Mouse (Mus musculus): ENCODE measurements around the gene 4931423N10Rik. TPM values are rescaled to one million over a fixed set of nuclear protein-coding genes. Genes with fewer than 3 reads are reported as not detected.
"Not testable (repeated sequence)": the region's sequence is repeated elsewhere in the genome, so short reads cannot be mapped to it uniquely, and the experiment has no call there.

4931423N10Rik gene
- under 1 TPM in 1 of 26 experiments, not detected in 25; 0.59 TPM for total RNA-seq (2018; cell fraction: chromatin; rRNA removed)
- not detected for total RNA-seq (2018; cell fraction: cytosol; rRNA removed)
- total RNA-seq (2018; cell fraction: nucleus; rRNA removed), result under 1 TPM in 1 of 26 experiments, not detected in 25; 0.34 TPM
- not detected in 3 replicates for polyA plus RNA-seq (2018)

DNA sequence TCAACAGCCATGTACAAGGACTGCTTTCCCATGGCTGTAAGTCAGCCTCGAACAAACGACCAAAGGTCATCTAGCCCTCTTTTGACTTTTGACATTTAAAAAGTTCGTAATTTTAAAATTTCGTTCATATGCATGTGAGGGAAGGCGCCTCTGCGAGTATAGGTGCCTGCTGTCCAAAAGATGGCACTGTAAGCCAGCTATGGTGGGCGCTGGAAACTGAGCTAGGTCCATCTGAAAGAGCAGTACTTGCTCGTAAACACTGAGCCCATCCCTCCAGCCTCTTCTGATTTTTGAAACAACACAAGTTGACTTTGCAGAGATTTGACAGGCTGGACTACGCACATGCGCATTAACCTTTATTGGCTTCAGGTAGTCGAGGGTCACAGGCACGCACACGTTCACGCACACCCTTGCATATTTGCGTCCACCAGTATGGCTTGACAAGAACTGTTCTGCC lies at the start of gene 4931423N10Rik:
Gene 4931423N10Rik (plus strand): TSS at position 407 of the 457 bp plus-strand sequence.
- Histone ChIP-seq H3K27ac (no peak within 1 kb of the TSS), H3K36me3 (ENCODE audit: inconsistent target) (no peaks in the 10 kb centered on the region), H3K4me3 (ENCODE audit: inconsistent target) (no peak within 1 kb of the TSS), H3K79me2 (ENCODE audit: inconsistent target) (no peaks in the 10 kb centered on the region)
- WGBS (ENCODE audit: missing documents), result 81% methylated on average over 15 of the region's 15 CpGs

DNA sequence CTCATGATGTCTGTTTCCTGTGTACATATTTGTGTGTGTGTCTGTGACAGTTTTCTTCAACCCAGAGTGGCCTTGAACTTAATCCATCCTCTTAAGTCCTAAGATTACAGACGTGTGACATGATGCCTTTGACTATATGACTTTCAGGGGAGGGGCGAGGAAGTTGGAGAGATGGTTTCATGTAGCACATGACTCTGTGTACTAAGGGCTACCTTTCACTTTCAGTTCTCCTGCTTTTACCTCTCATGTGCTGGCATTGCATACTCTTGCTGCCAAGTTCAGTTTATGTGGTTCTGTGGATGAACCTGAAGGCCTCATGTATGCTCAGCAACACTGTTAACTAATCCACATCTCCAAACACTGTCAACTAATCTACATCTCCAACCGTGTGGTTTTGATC lies 35.0 kb upstream of the 4931423N10Rik start:
- Histone ChIP-seq H3K4me3 (ENCODE audit: inconsistent target) (no peak overlapping the region), H3K79me2 (ENCODE audit: inconsistent target) (no peaks in the 10 kb centered on the region), H3K36me3 (ENCODE audit: inconsistent target) (peaks cover 65% of the 10 kb centered on the region), H3K27ac (0 out of 2 replicates have a peak overlapping the region, but pooled peaks have one; percentile 5)
- WGBS (ENCODE audit: missing documents), result 70% methylated on average over 3 of the region's 3 CpGs

DNA sequence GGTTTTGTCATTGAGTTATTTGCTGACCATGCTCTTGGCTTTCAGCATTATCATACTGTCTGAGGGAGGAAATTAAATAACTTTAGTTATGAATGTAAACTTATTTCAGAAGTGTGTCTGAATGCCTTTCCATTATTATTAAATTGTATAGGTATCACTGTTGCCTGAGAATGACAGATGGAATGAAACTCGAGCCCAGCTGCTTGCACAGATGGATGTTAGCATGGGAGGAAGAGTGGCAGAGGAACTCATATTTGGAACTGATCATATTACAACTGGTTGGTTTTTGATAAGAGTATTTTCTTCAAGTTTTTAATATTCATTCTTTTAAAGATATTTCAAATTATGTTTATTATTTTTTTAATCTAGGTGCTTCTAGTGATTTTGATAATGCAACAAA lies 12.9 kb upstream of the 4931423N10Rik start:
- WGBS (ENCODE audit: missing documents), result 100% methylated on average over 1 of the region's 1 CpGs
- Histone ChIP-seq H3K4me3 (ENCODE audit: inconsistent target) (no peak overlapping the region), H3K36me3 (ENCODE audit: inconsistent target) (peaks cover 59% of the 10 kb centered on the region), H3K27ac (no peak overlapping the region), H3K79me2 (ENCODE audit: inconsistent target) (no peaks in the 10 kb centered on the region)

DNA sequence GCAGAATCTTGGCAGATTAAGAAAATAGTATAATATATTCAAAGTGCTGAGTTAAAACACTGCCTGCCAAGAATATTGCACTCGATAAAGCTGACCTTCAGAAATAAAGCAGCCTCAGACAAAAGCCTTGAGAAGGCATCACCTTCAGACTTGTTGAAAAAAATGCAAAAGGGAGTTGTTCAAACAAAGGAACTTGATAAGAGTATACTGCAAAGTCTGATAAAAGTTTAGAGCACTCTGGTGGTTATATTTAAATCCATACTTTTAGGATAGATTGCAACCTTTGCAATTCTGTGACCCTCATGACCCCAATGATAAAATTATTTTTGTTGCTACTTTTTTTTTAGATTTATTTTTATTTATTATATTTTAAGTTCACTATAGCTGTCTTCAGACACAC lies 6.2 kb upstream of the 4931423N10Rik start:
- Histone ChIP-seq H3K79me2 (ENCODE audit: inconsistent target) (no peaks in the 10 kb centered on the region), H3K27ac (no peak overlapping the region), H3K4me3 (ENCODE audit: inconsistent target) (no peak overlapping the region), H3K36me3 (ENCODE audit: inconsistent target) (peaks cover 34% of the 10 kb centered on the region; the same call in 1 of the 2 replicates)
- WGBS (ENCODE audit: missing documents), result 100% methylated on average over 1 of the region's 1 CpGs

DNA sequence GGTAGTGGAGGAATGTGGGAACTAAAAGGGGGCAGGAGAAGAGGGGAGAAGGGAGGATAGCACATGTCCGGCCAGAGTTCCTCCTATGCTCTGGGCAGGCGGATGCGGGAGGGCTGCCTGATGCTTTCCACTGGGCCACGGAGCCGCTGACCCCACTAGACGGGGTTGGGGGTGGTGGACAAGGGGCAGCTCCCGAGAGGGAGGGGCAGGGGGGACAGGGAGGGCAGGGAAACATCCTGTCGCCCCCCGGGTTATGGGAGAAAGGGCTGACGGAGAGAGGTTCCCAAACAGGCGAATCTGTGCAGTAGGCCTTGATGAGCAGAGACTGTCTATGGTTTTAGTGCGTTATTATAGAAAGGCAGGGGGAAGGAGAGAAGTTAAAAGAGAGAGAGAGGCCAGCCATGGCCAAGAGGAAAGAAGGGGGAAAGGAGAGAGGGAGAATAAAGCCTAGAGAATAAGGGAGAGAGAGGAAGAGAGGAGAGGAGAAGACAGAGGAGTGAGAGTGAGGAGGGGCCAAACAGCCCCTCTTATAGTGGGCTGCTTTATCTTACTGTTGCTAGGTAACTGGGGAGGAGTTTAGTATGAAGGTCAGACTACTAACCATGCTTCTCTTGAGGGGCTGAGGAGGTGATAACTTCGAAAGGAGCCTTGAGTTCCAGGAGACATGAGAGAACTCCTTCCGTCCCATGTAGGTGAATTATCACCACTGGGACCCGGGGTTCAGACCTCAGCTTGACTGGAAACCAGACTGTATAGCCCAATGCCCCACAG lies 4.2 kb upstream of the 4931423N10Rik start:
- 73% methylated on average over 15 of the region's 15 CpGs for WGBS (ENCODE audit: missing documents)
- Histone ChIP-seq H3K36me3 (ENCODE audit: inconsistent target) (peaks cover 26% of the 10 kb centered on the region; the same call in 1 of the 2 replicates), H3K79me2 (ENCODE audit: inconsistent target) (no peaks in the 10 kb centered on the region), H3K27ac (no peak overlapping the region), H3K4me3 (ENCODE audit: inconsistent target) (no peak overlapping the region)

DNA sequence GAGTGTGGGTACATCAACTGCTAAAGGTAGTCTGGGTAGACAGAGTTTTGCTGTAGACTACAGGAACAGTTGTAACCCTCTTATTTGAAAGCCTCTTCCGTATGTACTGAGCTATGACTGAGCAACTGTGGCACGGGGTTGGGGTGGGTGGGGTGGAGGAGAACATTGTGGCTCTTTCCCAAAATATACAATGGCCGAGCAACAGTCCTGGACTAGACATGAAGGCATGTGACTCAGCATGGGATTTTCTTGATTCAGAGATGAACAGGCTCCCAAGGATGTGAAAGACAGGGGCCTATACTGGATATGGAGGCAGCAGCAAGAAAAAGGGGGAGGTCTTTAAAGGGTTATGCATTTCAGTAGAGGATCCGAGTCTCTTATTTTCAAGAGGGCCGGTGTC lies 6.4 kb downstream of the 4931423N10Rik start:
- no peak overlapping the region for H3K4me3 ChIP-seq (ENCODE audit: inconsistent target)
- no peaks in the 10 kb centered on the region for H3K79me2 ChIP-seq (ENCODE audit: inconsistent target)
- no peaks in the 10 kb centered on the region for H3K36me3 ChIP-seq (ENCODE audit: inconsistent target)
- 85% methylated on average over 5 of the region's 5 CpGs for WGBS (ENCODE audit: missing documents)
- H3K27ac ChIP-seq, result no peak overlapping the region

DNA sequence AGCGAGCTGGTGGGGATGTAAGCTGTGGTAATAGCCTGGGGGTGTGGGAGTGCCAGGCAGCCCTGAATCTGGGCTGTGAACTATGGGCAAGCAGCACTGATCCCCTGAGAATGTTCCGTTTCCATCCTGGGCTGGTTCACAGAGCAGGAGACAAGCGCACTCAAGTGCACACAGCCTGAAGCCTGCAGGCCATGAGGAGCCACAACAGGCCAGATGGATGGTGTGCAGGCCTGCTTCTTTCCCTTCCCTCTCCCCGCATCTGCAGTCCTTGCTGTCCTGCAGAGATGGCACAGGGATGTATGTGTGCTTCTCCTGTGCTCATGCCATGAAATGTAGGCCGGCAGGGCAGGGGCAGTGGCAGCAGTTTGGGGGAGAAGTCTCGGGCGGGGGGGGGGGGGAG lies 17.9 kb downstream of the 4931423N10Rik start:
- no peak overlapping the region for H3K4me3 ChIP-seq (ENCODE audit: inconsistent target)
- 78% methylated on average over 6 of the region's 7 CpGs for WGBS (ENCODE audit: missing documents)
- H3K27ac ChIP-seq, result no peak overlapping the region
- H3K79me2 ChIP-seq (ENCODE audit: inconsistent target), result no peaks in the 10 kb centered on the region
- H3K36me3 ChIP-seq (ENCODE audit: inconsistent target), result no peaks in the 10 kb centered on the region

DNA sequence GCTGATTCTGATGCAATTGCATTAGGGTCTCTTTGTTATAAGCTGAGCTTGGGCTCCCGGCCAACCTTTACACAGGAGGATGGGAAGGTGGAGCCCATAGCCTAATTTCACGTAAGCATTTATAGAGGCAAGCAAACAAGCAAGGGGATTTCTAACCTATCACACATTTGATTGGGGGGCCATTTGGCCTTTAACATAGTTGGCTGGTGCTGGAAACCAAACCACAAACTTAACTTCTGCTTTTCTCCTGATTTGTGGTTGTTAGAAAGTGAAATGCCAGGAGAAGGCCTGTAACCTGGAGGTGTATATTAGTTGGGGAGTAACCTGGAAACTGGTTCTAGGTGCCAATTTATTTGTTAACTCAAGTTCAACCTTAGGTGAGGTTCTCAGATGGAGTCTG lies 21.2 kb downstream of the 4931423N10Rik start:
- Histone ChIP-seq H3K36me3 (ENCODE audit: inconsistent target) (no peaks in the 10 kb centered on the region), H3K27ac (no peak overlapping the region), H3K4me3 (ENCODE audit: inconsistent target) (no peak overlapping the region), H3K79me2 (ENCODE audit: inconsistent target) (no peaks in the 10 kb centered on the region)
- 6% methylated on average over 2 of the region's 2 CpGs for WGBS (ENCODE audit: missing documents)

DNA sequence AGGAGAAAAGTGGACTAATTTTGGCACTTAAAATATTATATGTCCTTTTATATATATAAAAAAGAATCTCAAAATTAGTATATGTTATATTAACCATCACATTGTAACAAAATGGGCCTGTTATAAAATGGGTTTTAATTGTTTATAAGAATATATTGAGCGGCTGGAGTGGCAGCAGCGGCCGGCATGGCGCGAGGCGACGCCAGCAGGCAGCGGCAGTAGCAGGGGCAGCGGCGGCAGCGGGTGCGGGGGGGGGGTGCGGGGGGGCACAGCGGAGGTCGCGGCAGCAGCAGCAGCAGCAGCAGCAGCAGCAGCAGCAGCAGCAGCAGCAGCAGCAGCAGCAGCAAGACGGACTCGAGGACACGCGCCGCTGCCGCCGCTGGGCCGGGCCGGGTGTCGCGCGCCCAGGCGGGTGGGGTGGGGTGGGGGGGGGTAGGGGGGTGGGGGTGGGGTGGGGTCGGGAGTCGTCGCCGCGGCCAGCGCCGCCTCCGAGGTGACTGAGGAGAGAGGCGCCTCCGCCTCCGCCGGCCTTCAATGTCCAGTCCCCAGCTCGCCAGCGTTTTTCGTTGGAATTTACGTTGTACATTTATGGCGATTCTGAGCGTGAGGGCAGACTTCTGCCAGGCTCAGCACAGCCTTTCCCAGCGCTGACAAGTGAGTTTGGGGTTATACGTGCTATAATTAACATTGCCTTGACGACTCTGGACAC lies 26.9 kb downstream of the 4931423N10Rik start:
- Histone ChIP-seq H3K79me2 (ENCODE audit: inconsistent target) (no peaks in the 10 kb centered on the region), H3K4me3 (ENCODE audit: inconsistent target) (no peak overlapping the region), H3K27ac (no peak overlapping the region), H3K36me3 (ENCODE audit: inconsistent target) (no peaks in the 10 kb centered on the region)
- 1% methylated on average over 43 of the region's 50 CpGs for WGBS (ENCODE audit: missing documents)

DNA sequence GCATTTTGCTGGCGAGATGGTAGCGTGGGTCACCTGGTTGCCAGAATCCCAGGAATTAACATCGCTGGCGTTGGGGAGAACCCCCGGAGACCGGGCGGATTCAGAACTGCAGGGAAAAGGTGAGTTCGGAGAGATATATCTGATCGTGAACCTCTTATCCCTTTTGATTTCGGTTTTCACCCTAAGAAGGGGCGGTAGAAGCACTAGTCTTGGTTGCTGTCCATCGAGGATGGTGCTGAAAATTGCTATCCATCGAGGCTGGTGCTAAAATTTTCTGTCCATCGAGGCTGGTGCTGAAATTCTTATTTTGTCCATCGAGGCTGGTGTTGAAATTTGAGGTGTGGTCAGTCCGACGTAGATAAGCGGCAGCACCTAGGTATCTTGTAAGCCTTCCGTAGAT lies 83.7 kb downstream of the 4931423N10Rik start:
- H3K36me3 ChIP-seq (ENCODE audit: inconsistent target); H3K4me3 ChIP-seq (ENCODE audit: inconsistent target); H3K79me2 ChIP-seq (ENCODE audit: inconsistent target); H3K27ac ChIP-seq: not testable (repeated sequence)
- WGBS (ENCODE audit: missing documents), result 76% methylated on average over 15 of the region's 19 CpGs

DNA sequence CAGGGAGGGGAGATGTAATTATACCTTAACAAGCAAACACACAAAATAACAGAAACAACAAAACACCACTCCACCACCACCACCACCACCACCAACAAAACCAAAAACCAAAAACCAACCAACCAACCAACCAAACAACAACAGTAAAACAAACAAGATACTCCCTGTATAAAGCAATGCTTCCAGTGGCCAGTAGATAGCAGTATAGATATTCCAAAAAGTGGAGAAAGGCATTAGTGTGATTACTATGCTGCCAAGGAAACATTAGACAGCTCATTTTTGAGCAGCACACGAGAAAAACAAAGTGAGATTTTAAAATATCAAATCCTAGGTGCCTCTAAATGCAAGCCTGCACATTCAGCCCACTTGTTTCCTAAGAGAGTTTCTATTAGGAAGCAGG lies 107.6 kb downstream of the 4931423N10Rik start:
- H3K27ac ChIP-seq, result no peak overlapping the region
- H3K4me3 ChIP-seq (ENCODE audit: inconsistent target), result no peak overlapping the region
- 0% methylated on average over 1 of the region's 1 CpGs for WGBS (ENCODE audit: missing documents)
- H3K36me3 ChIP-seq (ENCODE audit: inconsistent target), result no peaks in the 10 kb centered on the region
- no peaks in the 10 kb centered on the region for H3K79me2 ChIP-seq (ENCODE audit: inconsistent target)

Other genes starting within 250 kb of the 4931423N10Rik start
- 113 to 184 TPM (median 141 TPM) in 3 replicates for gene Abi1, start 167.2 kb upstream of the 4931423N10Rik start, polyA plus RNA-seq (2018)
- 36.8 to 57.0 TPM (median 42.8 TPM) in 3 replicates for gene Acbd5, start 139.3 kb upstream of the 4931423N10Rik start, polyA plus RNA-seq (2018)
- 0.39 to 2.7 TPM (median 2.0 TPM) in 3 replicates for gene Mastl, start 51.5 kb upstream of the 4931423N10Rik start, polyA plus RNA-seq (2018)
- 45.5 to 53.1 TPM (median 50.1 TPM) in 3 replicates for gene Yme1l1, start 51.1 kb upstream of the 4931423N10Rik start, polyA plus RNA-seq (2018)
- not detected in 3 replicates for gene Nxph2, start 113.8 kb downstream of the 4931423N10Rik start, polyA plus RNA-seq (2018)

Measured in macrophage (primary cell).